ENCODE assay signal across 23 mouse cellular contexts in the genomic region with DNA sequence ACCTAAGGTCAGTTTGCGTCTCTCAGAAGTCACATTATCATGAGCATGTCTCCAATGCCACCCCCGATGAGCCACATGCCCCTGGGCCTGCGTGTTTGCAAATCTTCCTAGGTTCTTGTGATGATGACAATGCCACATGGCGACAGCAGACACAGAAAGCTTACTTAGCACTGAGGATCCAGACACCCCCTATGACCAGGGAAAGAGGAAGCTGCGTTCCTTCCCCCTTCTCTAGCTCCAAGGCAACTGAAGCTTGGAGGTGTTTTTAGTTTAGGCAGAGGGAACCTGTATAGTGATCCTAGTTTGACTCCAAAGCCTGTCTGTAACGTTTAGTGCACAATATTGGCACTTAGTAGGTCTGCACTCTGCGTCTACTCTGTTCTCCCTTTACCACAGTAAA.
"Had no signal": no experiment of that assay in that cellular context is flagged by ENCODE, and none has a peak within 500 bp of the region (broad histone marks: within the 10 kb centered on the region; RNA-seq: fewer than 3 reads in every experiment).

No protein-coding gene starts in this region.

- H3K4me1 ChIP-seq: heart, embryonic 15.5 days; hindbrain, embryonic 13.5 days; hindbrain, embryonic 15.5 days; limb, embryonic 13.5 days; limb, embryonic 15.5 days; liver, embryonic 12.5 days had no signal

- H3K9ac ChIP-seq: heart, embryonic 13.5 days; heart, embryonic 15.5 days; hindbrain, embryonic 13.5 days; hindbrain, embryonic 15.5 days; limb, embryonic 13.5 days; limb, embryonic 15.5 days; liver, embryonic 12.5 days had no signal

- H3K9me3 ChIP-seq: heart, embryonic 13.5 days; heart, embryonic 15.5 days; hindbrain, embryonic 13.5 days; hindbrain, embryonic 15.5 days; limb, embryonic 13.5 days; limb, embryonic 15.5 days; liver, embryonic 12.5 days had no signal

- ATAC-seq: hindbrain, postnatal 0 days; intestine, embryonic 16.5 days; liver, embryonic 12.5 days had no signal

- H3K4me2 ChIP-seq: heart, embryonic 11.5 days; heart, embryonic 13.5 days; heart, embryonic 15.5 days; hindbrain, embryonic 13.5 days; hindbrain, embryonic 15.5 days; limb, embryonic 13.5 days; limb, embryonic 15.5 days; liver, embryonic 12.5 days had no signal

- H3K27ac ChIP-seq: heart, adult 2 months; heart, embryonic 13.5 days; heart, embryonic 15.5 days; hindbrain, embryonic 13.5 days; hindbrain, embryonic 15.5 days; hindbrain, postnatal 0 days; layer of hippocampus, adult 2 months; limb, embryonic 13.5 days; limb, embryonic 15.5 days; liver, embryonic 12.5 days had no signal

- DNase-seq: gastrocnemius, postnatal 10 days; gastrocnemius, postnatal 25 days; heart, adult 11 months; heart, adult 2 months; heart, postnatal 14 days; heart, postnatal 36 days; kidney, adult 11 months; kidney, adult 2 months; kidney, postnatal 10 days; kidney, postnatal 25 days; kidney, postnatal 4 days; left cerebral cortex, postnatal 4 days had no signal

- H3K36me3 ChIP-seq: heart, embryonic 13.5 days; heart, embryonic 15.5 days; hindbrain, embryonic 13.5 days; hindbrain, embryonic 15.5 days; limb, embryonic 13.5 days; limb, embryonic 15.5 days; liver, embryonic 12.5 days had no signal

- H3K4me3 ChIP-seq: heart, adult 2 months; heart, embryonic 13.5 days; heart, embryonic 15.5 days; hindbrain, embryonic 13.5 days; hindbrain, embryonic 15.5 days; layer of hippocampus, adult 2 months; limb, embryonic 13.5 days; limb, embryonic 15.5 days; liver, embryonic 12.5 days had no signal

- H3K27me3 ChIP-seq: heart, embryonic 13.5 days; heart, embryonic 15.5 days; hindbrain, embryonic 13.5 days; hindbrain, embryonic 15.5 days; limb, embryonic 13.5 days; limb, embryonic 15.5 days; liver, embryonic 12.5 days had no signal
